Mouse (Mus musculus): Measurements from ENCODE around the gene Sirpa.

GRCm38 (mm10) chr2:129581826-129582225 lies 10.8 kb upstream of the Sirpa start:
- TF ChIP-seq CTCF (conservative IDR thresholded peaks at IDR 0.05; ENCODE audit: insufficient read depth, insufficient read length, low read depth, low read length) (no peak), POLR2A (IDR thresholded peaks at IDR 0.05; ENCODE audit: low read depth, low read length) (no peak)
